Mouse (Mus musculus): ENCODE data around the gene Kctd11.

- TF ChIP-seq CTCF (IDR thresholded peaks at IDR 0.05; ENCODE audit: low read depth, low read length) (no peak), POLR2A (IDR thresholded peaks at IDR 0.05; ENCODE audit: insufficient read depth, low read length) (no peak)
Observed at GRCm38 (mm10) chr11:69909174-69909573, 28.0 kb upstream of the Kctd11 start.

Measured in ES-Bruce4 (cell line).